Comparison of ENCODE assay signal across 10 mouse cellular contexts in the genomic region with DNA sequence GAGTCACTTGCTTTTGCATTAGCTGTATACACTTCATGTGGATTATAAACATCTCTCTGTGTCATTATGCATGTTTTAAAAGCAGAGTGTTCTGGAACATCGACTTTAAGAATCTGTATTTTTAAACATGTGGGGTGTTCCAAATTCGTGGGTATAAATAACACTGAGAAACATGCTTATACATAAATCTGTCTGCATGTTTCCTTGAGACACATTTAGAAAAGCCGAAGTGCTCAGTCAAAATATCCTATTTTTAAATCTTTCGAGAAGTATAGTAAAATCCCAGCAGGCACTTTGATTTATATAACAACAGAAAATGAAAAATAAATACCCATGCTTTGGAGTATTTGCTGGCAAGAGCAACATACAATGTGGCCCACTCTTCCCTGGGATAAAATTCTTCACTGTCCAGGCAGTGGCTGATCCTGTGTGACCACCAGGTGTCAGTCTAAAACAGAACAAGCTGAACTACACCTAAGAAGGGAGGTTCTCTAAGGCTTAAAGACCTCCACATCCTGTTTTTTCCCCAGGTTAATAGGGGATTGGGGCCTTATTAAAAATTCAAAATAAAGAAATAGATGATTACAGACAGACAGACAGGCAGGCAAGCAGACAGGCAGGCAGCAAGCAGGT. TPM values are rescaled to one million over a fixed set of nuclear protein-coding genes. Genes with fewer than 3 reads are reported as not detected.
DNase-seq lines count a peak whose midpoint lies in the region; ATAC-seq and TF ChIP-seq lines count a peak whose summit lies in the region.
"Had no signal": no experiment of that assay in that cellular context is flagged by ENCODE, and none has a peak within 500 bp of the region (broad histone marks: within the 10 kb centered on the region; RNA-seq: fewer than 3 reads in every experiment).

No protein-coding gene starts in this region.

- no peak overlapping the region for H3K4me2 ChIP-seq in liver, embryonic 12.5 days
- H3K4me2 ChIP-seq in forebrain, embryonic 14.5 days (ENCODE audit: low read length), result no peak overlapping the region
- no peak overlapping the region for H3K4me2 ChIP-seq in liver, postnatal 0 days (ENCODE audit: low read depth, low read length)
- H3K4me2 ChIP-seq: embryonic facial prominence, embryonic 12.5 days; lung, embryonic 15.5 days had no signal

- WGBS in liver, embryonic 12.5 days (ENCODE audit: insufficient replicate concordance), result 38% methylated on average over 4 of the region's 4 CpGs
- WGBS in forebrain, embryonic 14.5 days, result 51% methylated on average over 4 of the region's 4 CpGs
- 43% methylated on average over 4 of the region's 4 CpGs for WGBS in liver, postnatal 0 days (ENCODE audit: insufficient replicate concordance)

- no peak overlapping the region for H3K4me3 ChIP-seq in liver, embryonic 12.5 days
- H3K4me3 ChIP-seq in forebrain, embryonic 14.5 days (ENCODE audit: low read depth, low read length), result no peak overlapping the region
- no peak overlapping the region for H3K4me3 ChIP-seq in liver, postnatal 0 days (ENCODE audit: low read depth, low read length)
- H3K4me3 ChIP-seq: embryonic facial prominence, embryonic 12.5 days; lung, embryonic 15.5 days had no signal

- DNase-seq in liver, result peak; percentile 11
- peak; percentile 14 for DNase-seq in adrenal gland, postnatal 14 days
- peak; percentile 76 for DNase-seq in forebrain, embryonic 14.5 days (ENCODE audit: low spot score)
- DNase-seq in kidney, adult 9 months, result peak; percentile 45
- peak; percentile 16 for DNase-seq in liver, postnatal 0 days
- DNase-seq in retina, postnatal 7 days (ENCODE audit: low read depth, low spot score), result peak; percentile 37
- no peak for DNase-seq in spleen, adult 18-20 months

- no peak for ATAC-seq in liver, embryonic 12.5 days
- ATAC-seq in forebrain, embryonic 14.5 days, result peak; percentile 87; the same call in 1 of the 2 replicates
- ATAC-seq in liver, postnatal 0 days, result no peak

- no peak overlapping the region for H3K27ac ChIP-seq in liver, embryonic 12.5 days
- no peak overlapping the region for H3K27ac ChIP-seq in forebrain, embryonic 14.5 days (ENCODE audit: low read depth, low read length)
- no peak overlapping the region for H3K27ac ChIP-seq in liver, postnatal 0 days (ENCODE audit: low read depth)
- H3K27ac ChIP-seq: embryonic facial prominence, embryonic 12.5 days; lung, embryonic 15.5 days had no signal

- H3K27me3 ChIP-seq in liver, embryonic 12.5 days (replicated peaks), result no peaks in the 10 kb centered on the region
- no peaks in the 10 kb centered on the region for H3K27me3 ChIP-seq in forebrain, embryonic 14.5 days (replicated peaks; ENCODE audit: control insufficient read depth, insufficient read depth, low read length)
- H3K27me3 ChIP-seq in liver, postnatal 0 days (ENCODE audit: insufficient read depth, low read length), result no peaks in the 10 kb centered on the region
- H3K27me3 ChIP-seq: embryonic facial prominence, embryonic 12.5 days; lung, embryonic 15.5 days had no signal

- TF ChIP-seq EP300 in liver, postnatal 0 days (IDR thresholded peaks at IDR 0.05; ENCODE audit: low read depth), result no peak

- no peaks in the 10 kb centered on the region for H3K9me3 ChIP-seq in liver, embryonic 12.5 days (replicated peaks)
- no peaks in the 10 kb centered on the region for H3K9me3 ChIP-seq in forebrain, embryonic 14.5 days (replicated peaks; ENCODE audit: control insufficient read depth, low read length)
- no peaks in the 10 kb centered on the region for H3K9me3 ChIP-seq in liver, postnatal 0 days (ENCODE audit: low read length)
- H3K9me3 ChIP-seq: embryonic facial prominence, embryonic 12.5 days; lung, embryonic 15.5 days had no signal

- H3K4me1 ChIP-seq in liver, embryonic 12.5 days, result no peaks in the 10 kb centered on the region
- H3K4me1 ChIP-seq in forebrain, embryonic 14.5 days (ENCODE audit: control insufficient read depth, insufficient read depth, low read length), result no peaks in the 10 kb centered on the region
- H3K4me1 ChIP-seq in liver, postnatal 0 days (ENCODE audit: insufficient read depth), result no peaks in the 10 kb centered on the region
- H3K4me1 ChIP-seq: embryonic facial prominence, embryonic 12.5 days; lung, embryonic 15.5 days had no signal

- H3K36me3 ChIP-seq in liver, embryonic 12.5 days, result no peaks in the 10 kb centered on the region
- H3K36me3 ChIP-seq in forebrain, embryonic 14.5 days (ENCODE audit: control insufficient read depth, insufficient read depth, low read length), result no peaks in the 10 kb centered on the region
- H3K36me3 ChIP-seq in liver, postnatal 0 days (replicated peaks; ENCODE audit: insufficient read depth, low read length), result no peaks in the 10 kb centered on the region
- H3K36me3 ChIP-seq: embryonic facial prominence, embryonic 12.5 days; lung, embryonic 15.5 days had no signal

- H3K9ac ChIP-seq in liver, embryonic 12.5 days, result no peak overlapping the region
- no peak overlapping the region for H3K9ac ChIP-seq in forebrain, embryonic 14.5 days (ENCODE audit: low read length)
- H3K9ac ChIP-seq in liver, postnatal 0 days (replicated peaks), result no peak overlapping the region
- H3K9ac ChIP-seq: embryonic facial prominence, embryonic 12.5 days; lung, embryonic 15.5 days had no signal

- TF ChIP-seq CTCF in liver, postnatal 0 days (IDR thresholded peaks at IDR 0.05; ENCODE audit: low read depth), result peak; percentile 69

RNA-seq across cellular contexts. Expression of gene Parm1, which starts 52.4 kb away (rescaled TPM):
- 2.6 and 3.7 TPM in 2 replicates for polyA plus RNA-seq in liver, embryonic 12.5 days (2016; fragmentation: Nextera tagmentation; extraction: Ambion mirVana)
- total RNA-seq in adrenal gland, postnatal 14 days (2021), result 57.0 and 61.0 TPM in 2 replicates
- 3.1 and 4.0 TPM in 2 replicates for polyA plus RNA-seq in forebrain, embryonic 14.5 days (2014; fragmentation: Nextera tagmentation; extraction: Ambion mirVana)
- 0.31 and 0.34 TPM in 2 replicates for polyA plus RNA-seq in liver, postnatal 0 days (2015; fragmentation: Nextera tagmentation; extraction: Ambion mirVana)

Comparison
In these comparisons a context has a peak if more than half of its experiments do, and no peak if none do; other contexts are left out.
1. DNase-seq: peak in liver (single experiment), adrenal gland, postnatal 14 days (single experiment), forebrain, embryonic 14.5 days (single experiment), kidney, adult 9 months (single experiment), liver, postnatal 0 days (single experiment) and retina, postnatal 7 days (single experiment); none in spleen, adult 18-20 months (0 of 2).